Mouse (Mus musculus) stomach, embryonic 15.5 days (tissue): ENCODE measurements around the gene Ptpn11. TPM values are rescaled to one million over a fixed set of nuclear protein-coding genes. Genes with fewer than 3 reads are reported as not detected.

Experiments used
- ATAC-seq: fragments of 200-750 bp; cut with Nextera tagmentation; 2 replicates; pipeline ENCODE4 v1.8.0; 2017; ENCODE audit warnings: low read depth, moderate number of reproducible peaks, moderate TSS enrichment; ENCODE audit not compliant: insufficient read depth, low FRiP score
- H3K27ac ChIP-seq: fragments of 300-500 bp; sonication (generic); 2 replicates; pipeline ENCODE4 v1.5.1; 2015; ENCODE audit warnings: mild to moderate bottlenecking, inconsistent platforms
- H3K27me3 ChIP-seq: fragments of 300-500 bp; sonication (generic); replicated peaks from 2 replicates; pipeline ENCODE4 v1.6.1; 2015; ENCODE audit warnings: inconsistent platforms
- H3K36me3 ChIP-seq: fragments of 300-500 bp; sonication (generic); 2 replicates; pipeline ENCODE4 v1.6.1; 2015; ENCODE audit warnings: inconsistent platforms
- H3K4me1 ChIP-seq: fragments of 300-500 bp; sonication (generic); 2 replicates; pipeline ENCODE4 v1.6.1; 2015; ENCODE audit warnings: inconsistent platforms
- H3K4me2 ChIP-seq: fragments of 300-500 bp; sonication (generic); 2 replicates; pipeline ENCODE4 v1.6.1; 2015; ENCODE audit warnings: mild to moderate bottlenecking, inconsistent platforms
- H3K4me3 ChIP-seq: fragments of 300-500 bp; sonication (generic); replicated peaks from 2 replicates; pipeline ENCODE4 v1.5.1; 2015; ENCODE audit warnings: inconsistent platforms
- H3K9ac ChIP-seq: fragments of 300-500 bp; sonication (generic); 2 replicates; pipeline ENCODE4 v1.6.1; 2015; ENCODE audit warnings: inconsistent platforms
- H3K9me3 ChIP-seq: fragments of 300-500 bp; sonication (generic); 2 replicates; pipeline ENCODE4 v1.6.1; 2016; ENCODE audit warnings: inconsistent platforms
- WGBS: fragments of 180-500 bp; shearing (Covaris S2); methylation state at CpG from one replicate; pipeline ENCODE4 v1.1.7; 2015; 5-methylcytosine and 5-hydroxymethylcytosine counted together
- polyA plus RNA-seq: library from polyadenylated mRNA; unstranded; fragments of >200 nt; fragmentation: Nextera tagmentation; extraction: Ambion mirVana; gene quantifications from 2 replicates; pipeline ENCODE4 v1.2.1, GENCODE M21; 2015

The Ptpn11 gene
- polyA plus RNA-seq, 1 experiment from 2014 or later: 19.6 TPM

DNA sequence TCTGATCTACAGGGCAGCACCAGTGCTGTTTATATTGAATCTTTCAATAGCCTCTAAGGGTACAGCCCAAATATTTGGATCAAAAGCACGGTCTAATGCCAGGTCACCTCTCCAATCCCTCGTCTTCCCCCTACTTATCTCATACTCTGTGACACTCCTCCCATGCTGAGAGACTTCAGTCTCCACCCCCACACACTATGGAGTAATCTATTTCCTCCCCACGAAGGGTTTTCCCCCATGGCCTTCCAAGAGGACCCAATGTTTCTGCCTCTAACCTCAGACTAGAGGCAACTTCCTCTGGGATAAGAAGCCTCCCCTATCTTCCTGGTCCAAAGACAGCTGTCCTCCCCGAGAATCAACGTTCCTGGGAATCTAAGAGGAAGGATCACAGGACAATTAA is 5.6 kb upstream of the Ptpn11 start:
- no peaks in the 10 kb centered on the region for H3K4me1 ChIP-seq
- H3K9me3 ChIP-seq: no peaks in the 10 kb centered on the region
- no peak overlapping the region for H3K4me3 ChIP-seq
- WGBS: 44% methylated on average over 5 of the region's 5 CpGs
- H3K27ac ChIP-seq: no peak overlapping the region
- H3K27me3 ChIP-seq: no peaks in the 10 kb centered on the region
- no peak for ATAC-seq
- H3K9ac ChIP-seq: no peak overlapping the region
- H3K36me3 ChIP-seq: no peaks in the 10 kb centered on the region
- H3K4me2 ChIP-seq: no peak overlapping the region

DNA sequence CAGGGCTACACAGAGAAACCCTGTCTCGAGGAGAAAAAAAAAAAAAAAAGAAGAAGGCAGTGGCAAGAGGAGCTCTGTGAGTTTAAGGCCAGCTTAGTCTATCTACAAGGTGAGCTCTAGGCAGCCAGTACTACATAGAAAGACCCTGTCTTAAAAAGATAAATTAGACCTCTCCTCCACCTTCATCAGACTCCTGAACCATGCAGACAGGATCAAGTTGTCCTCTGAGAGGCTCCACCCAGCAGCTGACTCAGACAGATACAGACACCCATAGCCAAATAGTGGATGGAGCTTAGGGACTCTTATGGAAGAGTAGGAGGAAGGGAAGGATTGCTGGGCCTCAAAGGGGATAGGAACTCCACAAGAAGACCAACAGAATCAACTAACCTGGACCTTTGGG is 3.0 kb upstream of the Ptpn11 start:
- Histone ChIP-seq H3K9me3 (no peaks in the 10 kb centered on the region), H3K9ac (no peak overlapping the region), H3K27me3 (no peaks in the 10 kb centered on the region), H3K4me1 (peaks cover 6% of the 10 kb centered on the region; the same call in 1 of the 2 replicates), H3K4me2 (no peak overlapping the region), H3K4me3 (no peak overlapping the region), H3K27ac (no peak overlapping the region), H3K36me3 (no peaks in the 10 kb centered on the region)
- 25% methylated on average over 1 of the region's 1 CpGs for WGBS
- no peak for ATAC-seq

DNA sequence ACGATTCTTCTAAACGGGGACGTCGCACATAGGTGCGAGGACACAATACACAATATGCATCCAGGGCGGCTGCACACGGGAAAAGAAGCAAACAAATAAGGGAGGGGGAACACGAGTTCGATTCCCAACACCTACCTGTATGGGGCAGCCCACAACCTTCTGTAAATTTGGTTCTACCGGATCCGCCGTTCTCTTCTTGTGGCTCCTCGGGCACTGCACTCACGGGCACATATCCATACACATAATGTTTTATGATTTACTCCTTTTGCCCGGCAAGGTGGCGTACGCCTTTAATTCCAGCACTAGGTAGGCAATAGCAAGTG is 348 bp upstream of the Ptpn11 start:
- H3K27ac ChIP-seq: peak overlapping the region; percentile 77; the same call in 1 of the 2 replicates
- WGBS: 9% methylated on average over 17 of the region's 17 CpGs
- no peaks in the 10 kb centered on the region for H3K36me3 ChIP-seq
- H3K4me1 ChIP-seq: peaks cover 8% of the 10 kb centered on the region
- peak overlapping the region; percentile 61 for H3K9ac ChIP-seq
- H3K27me3 ChIP-seq: no peaks in the 10 kb centered on the region
- no peak; the same call in 1 of the 2 replicates for ATAC-seq
- no peaks in the 10 kb centered on the region for H3K9me3 ChIP-seq
- H3K4me3 ChIP-seq: peak overlapping the region; percentile 95
- H3K4me2 ChIP-seq: peak overlapping the region; percentile 74

DNA sequence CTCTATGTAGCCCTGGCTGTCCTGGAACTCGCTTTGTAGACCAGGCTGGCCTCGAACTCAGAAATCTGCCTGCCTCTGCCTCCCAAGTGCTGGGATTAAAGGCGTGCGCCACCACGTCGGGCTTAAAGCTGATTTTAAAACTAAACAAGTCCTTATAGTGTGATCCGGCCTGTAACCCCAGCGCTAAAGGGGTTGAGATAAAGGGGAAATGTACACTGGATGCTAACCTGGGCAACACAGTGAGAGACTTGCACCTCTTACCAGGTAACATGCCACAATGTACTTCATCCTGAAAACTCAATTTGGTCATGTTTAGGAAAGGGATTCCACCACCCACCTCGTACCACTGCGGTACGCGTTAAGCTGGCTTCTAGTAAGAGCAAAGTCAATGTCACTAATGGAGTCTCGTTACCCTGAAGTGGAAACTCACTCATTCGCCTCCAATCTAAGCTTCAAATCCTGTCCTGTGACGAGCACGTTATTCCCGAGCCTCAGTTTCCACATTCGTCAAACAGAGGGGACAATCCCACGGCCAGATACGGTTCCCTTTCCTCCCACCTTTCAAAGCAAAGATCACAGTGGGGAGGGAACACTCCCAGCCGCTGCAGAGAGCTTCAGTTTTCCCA is 874 bp downstream of the Ptpn11 start:
- peak overlapping the region; percentile 68 for H3K9ac ChIP-seq
- H3K4me2 ChIP-seq: peak overlapping the region; percentile 74
- peak overlapping the region; percentile 81 for H3K27ac ChIP-seq
- 25% methylated on average over 21 of the region's 21 CpGs for WGBS
- H3K27me3 ChIP-seq: no peaks in the 10 kb centered on the region
- no peaks in the 10 kb centered on the region for H3K36me3 ChIP-seq
- ATAC-seq: no peak
- peaks cover 17% of the 10 kb centered on the region for H3K4me1 ChIP-seq
- no peaks in the 10 kb centered on the region for H3K9me3 ChIP-seq
- H3K4me3 ChIP-seq: peak overlapping the region; percentile 95

DNA sequence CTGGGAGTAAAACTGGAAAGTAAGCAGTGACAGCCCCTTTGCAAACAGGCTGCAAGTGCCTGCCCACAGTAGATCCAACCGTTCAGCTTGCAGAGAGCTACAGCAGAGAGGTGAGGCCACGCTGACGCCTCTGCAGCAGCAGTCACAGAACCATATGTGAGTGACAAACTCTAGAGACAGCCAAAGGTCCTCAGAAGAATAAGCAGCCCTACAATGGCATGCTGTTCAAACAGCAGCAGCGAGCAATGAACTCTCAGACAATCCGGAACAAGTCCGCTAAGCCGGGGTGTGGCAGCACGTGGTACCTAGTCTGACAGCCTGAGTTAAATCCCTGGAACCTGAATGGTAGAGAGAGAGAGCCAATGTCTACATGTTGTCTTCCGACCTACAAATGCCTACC is 2.0 kb downstream of the Ptpn11 start:
- Histone ChIP-seq H3K4me3 (no peak overlapping the region), H3K4me1 (peaks cover 23% of the 10 kb centered on the region), H3K27ac (peak overlapping the region; percentile 9; the same call in 1 of the 2 replicates), H3K9ac (no peak overlapping the region), H3K4me2 (0 out of 2 replicates have a peak overlapping the region, but pooled peaks have one; percentile 4), H3K36me3 (no peaks in the 10 kb centered on the region), H3K27me3 (no peaks in the 10 kb centered on the region), H3K9me3 (no peaks in the 10 kb centered on the region)
- 68% methylated on average over 9 of the region's 9 CpGs for WGBS
- 0 out of 2 replicates have a peak, but pooled peaks have one; percentile 11 for ATAC-seq

DNA sequence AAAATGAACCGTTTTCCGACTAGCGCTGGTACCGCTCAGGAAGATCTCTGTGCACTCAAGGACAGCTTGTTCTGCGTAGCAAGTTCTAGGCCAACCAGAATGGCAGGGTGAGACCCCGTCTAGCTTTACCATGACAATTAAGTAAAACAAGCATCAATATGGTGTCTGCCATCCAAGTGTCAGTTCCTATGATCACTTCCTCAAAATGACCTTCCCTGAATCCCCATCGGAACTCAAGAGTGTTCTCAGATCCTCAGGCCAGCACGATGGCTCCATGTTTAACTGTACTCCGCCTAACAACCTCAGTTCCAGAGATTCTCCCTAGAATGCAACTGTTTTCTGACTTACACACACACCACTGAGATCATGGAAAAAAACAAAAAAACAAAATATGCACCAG is 2.9 kb downstream of the Ptpn11 start:
- no peak overlapping the region for H3K27ac ChIP-seq
- H3K4me2 ChIP-seq: no peak overlapping the region
- H3K9ac ChIP-seq: no peak overlapping the region
- no peaks in the 10 kb centered on the region for H3K9me3 ChIP-seq
- H3K4me3 ChIP-seq: no peak overlapping the region
- 87% methylated on average over 9 of the region's 9 CpGs for WGBS
- no peaks in the 10 kb centered on the region for H3K27me3 ChIP-seq
- ATAC-seq: no peak
- H3K4me1 ChIP-seq: peaks cover 23% of the 10 kb centered on the region
- H3K36me3 ChIP-seq: no peaks in the 10 kb centered on the region

DNA sequence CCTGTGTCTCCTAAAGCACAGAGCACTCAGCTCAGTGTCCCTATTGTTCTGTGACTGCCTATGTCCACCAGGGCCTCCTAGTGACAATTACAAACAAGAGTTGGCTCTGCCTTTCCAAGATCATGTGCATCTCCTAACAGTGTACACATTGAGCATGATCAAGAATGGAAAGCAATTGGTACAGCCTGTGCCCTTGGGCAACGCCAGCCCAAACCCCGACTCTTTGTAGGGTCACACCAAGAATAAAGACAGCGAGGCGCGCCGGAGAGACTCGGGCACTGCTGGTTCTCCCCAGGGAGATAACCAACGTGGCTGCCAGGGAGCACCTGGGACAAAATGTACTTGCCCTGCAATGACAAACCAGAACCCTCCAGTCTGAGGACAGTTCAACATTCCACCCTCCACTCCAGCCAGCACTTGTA is 3.6 kb downstream of the Ptpn11 start:
- Histone ChIP-seq H3K27me3 (no peaks in the 10 kb centered on the region), H3K9me3 (no peaks in the 10 kb centered on the region), H3K9ac (no peak overlapping the region), H3K36me3 (no peaks in the 10 kb centered on the region), H3K4me2 (no peak overlapping the region), H3K27ac (no peak overlapping the region), H3K4me1 (peaks cover 23% of the 10 kb centered on the region), H3K4me3 (no peak overlapping the region)
- ATAC-seq: no peak
- 88% methylated on average over 8 of the region's 8 CpGs for WGBS

DNA sequence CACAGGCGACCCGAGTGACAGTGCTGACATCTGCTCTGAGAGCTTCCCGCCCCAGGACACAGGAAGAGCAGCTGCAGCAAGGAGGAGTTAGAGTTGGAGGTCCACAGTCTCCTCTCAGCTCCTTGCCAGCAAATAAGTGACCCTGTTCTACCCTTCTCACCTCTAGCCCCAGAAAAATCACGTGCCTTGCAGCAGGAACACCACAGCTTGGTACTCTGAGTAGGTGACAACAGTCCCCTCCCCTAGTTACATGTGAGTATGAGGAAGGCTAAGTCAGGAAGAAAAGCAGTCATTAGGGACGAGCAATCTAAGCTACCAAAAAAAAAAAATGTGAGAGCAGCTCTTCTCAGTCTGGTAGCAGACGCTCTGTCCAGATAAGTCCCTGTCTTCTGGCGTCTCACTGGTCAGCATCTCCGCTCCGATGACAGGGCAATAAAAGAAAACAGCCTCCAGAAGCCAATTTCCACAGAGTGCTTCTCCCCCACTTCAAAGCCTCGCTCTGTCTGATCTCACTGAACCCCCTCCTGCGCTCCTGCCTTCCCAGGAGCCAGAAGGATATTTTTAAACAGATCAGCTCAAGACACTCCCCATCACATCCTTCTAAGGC is 6.1 kb downstream of the Ptpn11 start:
- peak overlapping the region; percentile 49; the same call in 1 of the 2 replicates for H3K27ac ChIP-seq
- H3K9ac ChIP-seq: no peak overlapping the region
- WGBS: 25% methylated on average over 11 of the region's 11 CpGs
- H3K4me2 ChIP-seq: 0 out of 2 replicates have a peak overlapping the region, but pooled peaks have one; percentile 5
- H3K9me3 ChIP-seq: no peaks in the 10 kb centered on the region
- no peak; the same call in 1 of the 2 replicates for ATAC-seq
- no peak overlapping the region for H3K4me3 ChIP-seq
- no peaks in the 10 kb centered on the region for H3K27me3 ChIP-seq
- peaks cover 19% of the 10 kb centered on the region for H3K4me1 ChIP-seq
- H3K36me3 ChIP-seq: no peaks in the 10 kb centered on the region

DNA sequence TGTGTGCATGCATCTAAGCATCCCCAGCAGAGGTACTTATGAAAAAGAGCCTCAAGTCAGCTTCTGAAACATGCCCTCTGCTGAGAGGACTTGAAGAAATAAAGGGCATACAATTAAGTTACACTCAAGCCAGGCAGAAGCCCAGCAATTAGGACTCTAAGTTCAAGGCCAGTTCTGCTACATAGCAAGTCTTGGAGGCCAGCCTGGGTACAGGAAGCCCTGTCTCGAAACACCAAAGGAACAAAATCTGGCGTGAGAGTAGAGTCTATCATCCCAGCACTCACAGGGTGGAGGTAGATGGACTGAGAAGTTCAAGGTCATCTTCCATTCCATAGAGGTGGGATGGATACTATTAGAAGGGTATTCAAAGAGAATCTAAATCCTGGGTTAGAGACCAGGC is 6.8 kb downstream of the Ptpn11 start:
- Histone ChIP-seq H3K27ac (no peak overlapping the region), H3K9ac (no peak overlapping the region), H3K36me3 (no peaks in the 10 kb centered on the region), H3K4me3 (no peak overlapping the region), H3K4me1 (peaks cover 19% of the 10 kb centered on the region), H3K27me3 (no peaks in the 10 kb centered on the region), H3K4me2 (no peak overlapping the region), H3K9me3 (no peaks in the 10 kb centered on the region)
- 65% methylated on average over 2 of the region's 2 CpGs for WGBS
- no peak for ATAC-seq

DNA sequence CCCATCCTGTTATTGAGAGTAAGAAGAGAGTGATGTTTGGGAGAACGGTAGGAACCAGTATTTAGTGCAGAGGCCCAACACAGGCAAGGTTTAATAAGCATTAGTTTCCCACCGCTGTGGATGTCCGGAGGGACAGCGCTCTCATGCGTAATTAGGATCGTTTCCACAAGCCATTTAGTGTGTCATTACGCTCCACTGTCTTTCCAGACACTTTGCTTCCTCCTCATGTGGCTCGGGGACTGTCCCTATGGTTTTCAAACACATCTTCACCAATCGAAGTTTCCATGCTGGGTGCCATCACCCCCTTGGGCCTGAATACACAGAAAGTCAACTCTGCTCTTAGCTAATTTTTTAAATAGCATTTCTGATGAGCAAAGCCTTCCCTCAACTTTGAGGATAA is 7.9 kb downstream of the Ptpn11 start:
- H3K27ac ChIP-seq: no peak overlapping the region
- WGBS: 85% methylated on average over 9 of the region's 9 CpGs
- no peaks in the 10 kb centered on the region for H3K36me3 ChIP-seq
- H3K4me2 ChIP-seq: no peak overlapping the region
- H3K4me3 ChIP-seq: no peak overlapping the region
- H3K9ac ChIP-seq: no peak overlapping the region
- no peak for ATAC-seq
- H3K9me3 ChIP-seq: no peaks in the 10 kb centered on the region
- peaks cover 15% of the 10 kb centered on the region for H3K4me1 ChIP-seq
- H3K27me3 ChIP-seq: no peaks in the 10 kb centered on the region

DNA sequence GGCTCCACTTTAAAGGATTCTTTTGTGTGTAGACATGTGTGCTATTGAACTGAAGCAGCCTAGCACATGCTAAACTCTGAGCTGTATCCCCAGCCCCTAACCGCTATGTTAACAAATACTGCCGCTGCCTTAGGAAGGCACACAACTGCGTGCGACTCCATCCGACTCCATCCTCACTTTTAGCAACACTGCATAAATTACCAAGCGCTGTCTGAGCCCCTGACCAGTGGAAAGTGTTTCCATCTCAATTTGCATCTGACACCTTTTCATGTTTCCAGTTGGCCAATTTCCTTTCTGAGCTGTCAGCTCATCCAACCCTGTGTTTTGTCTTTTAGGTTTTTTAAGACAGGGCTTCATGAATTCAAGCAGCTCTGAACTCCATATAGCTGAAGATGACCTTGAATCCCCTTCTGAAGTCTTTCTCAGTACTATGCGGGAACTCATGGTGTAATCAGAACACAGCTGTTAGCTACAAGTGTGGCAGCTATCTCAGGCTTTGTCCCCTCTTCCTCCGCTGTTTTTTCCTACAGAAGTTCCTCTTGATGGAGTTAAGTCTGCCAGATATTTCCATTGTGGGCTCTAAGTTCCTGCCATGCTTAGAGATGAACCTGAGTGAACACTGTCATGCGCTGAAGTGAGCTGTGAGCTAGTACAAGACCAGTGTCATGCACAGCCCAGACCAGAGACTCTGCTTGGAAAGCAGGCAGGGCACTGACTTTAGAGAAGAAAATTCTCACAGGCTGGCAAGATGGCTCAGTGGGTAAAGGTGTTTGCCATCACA is 11.9 kb downstream of the Ptpn11 start:
- no peaks in the 10 kb centered on the region; the same call in 1 of the 2 replicates for H3K36me3 ChIP-seq
- H3K9me3 ChIP-seq: no peaks in the 10 kb centered on the region
- H3K4me3 ChIP-seq: no peak overlapping the region
- H3K4me1 ChIP-seq: no peaks in the 10 kb centered on the region
- H3K27me3 ChIP-seq: no peaks in the 10 kb centered on the region
- no peak overlapping the region for H3K4me2 ChIP-seq
- 65% methylated on average over 9 of the region's 9 CpGs for WGBS
- H3K9ac ChIP-seq: no peak overlapping the region
- no peak overlapping the region for H3K27ac ChIP-seq
- ATAC-seq: no peak

DNA sequence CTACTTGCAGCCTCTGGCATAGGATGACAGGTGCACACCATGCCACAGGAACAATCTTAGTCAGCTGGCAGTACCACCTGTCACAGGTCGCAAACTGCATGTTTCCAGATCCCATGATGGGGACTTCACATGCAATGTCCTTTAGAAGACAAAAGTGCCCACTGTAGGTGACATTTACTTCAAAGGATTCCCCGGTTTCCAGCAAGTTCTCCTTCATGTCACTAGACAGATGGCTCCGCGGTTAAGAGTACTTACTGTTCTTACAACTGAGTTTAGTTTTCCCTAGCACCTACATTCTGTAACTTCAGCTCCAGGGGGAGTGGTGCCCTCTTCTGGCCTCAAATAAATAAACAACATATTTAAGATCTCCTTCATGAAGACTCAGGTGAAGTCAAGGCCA is 18.4 kb downstream of the Ptpn11 start:
- WGBS: 86% methylated on average over 4 of the region's 4 CpGs

More for the DNA sequence above, 18.4 kb downstream of the Ptpn11 start:
- ATAC-seq: no peak
- Histone ChIP-seq H3K9me3 (no peaks in the 10 kb centered on the region), H3K27me3 (no peaks in the 10 kb centered on the region), H3K27ac (no peak overlapping the region), H3K4me1 (no peaks in the 10 kb centered on the region), H3K9ac (no peak overlapping the region), H3K4me3 (no peak overlapping the region), H3K36me3 (peaks cover 13% of the 10 kb centered on the region), H3K4me2 (no peak overlapping the region)
